Mouse (Mus musculus): ENCODE data around the gene Gm28845. TPM values are rescaled to one million over a fixed set of nuclear protein-coding genes. Genes with fewer than 3 reads are reported as not detected.

Gene Gm28845
- total and polyA plus RNA-seq, 3 experiments, result not detected

GRCm38 (mm10) chr1:65137560-65137959, 18.2 kb upstream of the Gm28845 start:
- no peak overlapping the region for H3K27ac ChIP-seq (ENCODE audit: control insufficient read depth, low read depth, low read length)
- TF ChIP-seq GATA1 (IDR thresholded peaks at IDR 0.05; ENCODE audit: low read depth, low read length), result no peak
- TF ChIP-seq SMC3 (IDR thresholded peaks at IDR 0.05; ENCODE audit: low read depth, low read length), result no peak
- no peak for TF ChIP-seq E2F4 (IDR thresholded peaks at IDR 0.05; ENCODE audit: borderline replicate concordance, low read depth, low read length)
- TF ChIP-seq SIN3A (IDR thresholded peaks at IDR 0.05; ENCODE audit: low read length), result no peak
- no peak for TF ChIP-seq MAX (IDR thresholded peaks at IDR 0.05; ENCODE audit: low read length)
- no peak for TF ChIP-seq POLR2AphosphoS2 (IDR thresholded peaks at IDR 0.05; ENCODE audit: low read length)
- TF ChIP-seq MYB (IDR thresholded peaks at IDR 0.05; ENCODE audit: low read depth, low read length), result no peak
- H3K36me3 ChIP-seq (ENCODE audit: control insufficient read depth in 1 of 2, insufficient read depth in 2 of 2, low read length in 2 of 2), result no peaks in the 10 kb centered on the region
- H3K79me2 ChIP-seq (ENCODE audit: control insufficient read depth, insufficient read depth, low read length, poor library complexity), result no peaks in the 10 kb centered on the region
- no peak overlapping the region for H3K4me3 ChIP-seq (ENCODE audit: control insufficient read depth in 1 of 2, insufficient read depth in 1 of 2, low read depth in 2 of 2, low read length in 2 of 2)
- no peaks in the 10 kb centered on the region for H3K4me1 ChIP-seq (ENCODE audit: control insufficient read depth in 1 of 2, insufficient read depth in 2 of 2, low read length in 2 of 2)
- no peak overlapping the region for H3K9ac ChIP-seq (ENCODE audit: control insufficient read depth, low read depth, low read length, poor library complexity, severe bottlenecking)
- DNase-seq (ENCODE audit: low read depth, low spot score), result no peak
- H3K9me3 ChIP-seq (replicated peaks; ENCODE audit: insufficient read depth, low read length), result no peaks in the 10 kb centered on the region
- H3K27me3 ChIP-seq (ENCODE audit: control insufficient read depth in 1 of 2, insufficient read depth in 2 of 2, low read length in 2 of 2), result no peaks in the 10 kb centered on the region

- Histone ChIP-seq H3K9me3 (replicated peaks; ENCODE audit: insufficient read depth, low read length) (no peaks in the 10 kb centered on the region), H3K27ac (ENCODE audit: control insufficient read depth, low read depth, low read length) (no peak overlapping the region), H3K9ac (ENCODE audit: control insufficient read depth, low read depth, low read length, poor library complexity, severe bottlenecking) (no peak overlapping the region), H3K27me3 (ENCODE audit: control insufficient read depth in 1 of 2, insufficient read depth in 2 of 2, low read length in 2 of 2) (no peaks in the 10 kb centered on the region), H3K79me2 (ENCODE audit: control insufficient read depth, insufficient read depth, low read length, poor library complexity) (no peaks in the 10 kb centered on the region), H3K4me3 (ENCODE audit: control insufficient read depth in 1 of 2, insufficient read depth in 1 of 2, low read depth in 2 of 2, low read length in 2 of 2) (no peak overlapping the region), H3K36me3 (ENCODE audit: control insufficient read depth in 1 of 2, insufficient read depth in 2 of 2, low read length in 2 of 2) (no peaks in the 10 kb centered on the region), H3K4me1 (ENCODE audit: control insufficient read depth in 1 of 2, insufficient read depth in 2 of 2, low read length in 2 of 2) (no peaks in the 10 kb centered on the region)
- no peak for TF ChIP-seq BHLHE40 (IDR thresholded peaks at IDR 0.05; ENCODE audit: borderline replicate concordance, low read depth, low read length)
- no peak for TF ChIP-seq ELF1 (IDR thresholded peaks at IDR 0.05; ENCODE audit: low read depth, low read length)
- TF ChIP-seq RAD21 (IDR thresholded peaks at IDR 0.05; ENCODE audit: low read depth, low read length), result no peak
- no peak for TF ChIP-seq EP300 (IDR thresholded peaks at IDR 0.05; ENCODE audit: low read depth in 1 of 2, low read length in 2 of 2)
- TF ChIP-seq TAL1 (IDR thresholded peaks at IDR 0.05; ENCODE audit: low read length), result no peak
- TF ChIP-seq UBTF (IDR thresholded peaks at IDR 0.05; ENCODE audit: borderline replicate concordance, insufficient read depth, low read depth, low read length), result no peak
- no peak for TF ChIP-seq MEF2A (IDR thresholded peaks at IDR 0.05; ENCODE audit: extremely low read depth, insufficient replicate concordance, low read depth, low read length, poor library complexity, severe bottlenecking)
- TF ChIP-seq RCOR1 (IDR thresholded peaks at IDR 0.05; ENCODE audit: low read depth, low read length), result no peak
- TF ChIP-seq HCFC1 (IDR thresholded peaks at IDR 0.05; ENCODE audit: low read depth, low read length), result no peak
- TF ChIP-seq ETS1 (IDR thresholded peaks at IDR 0.05; ENCODE audit: low read depth, low read length), result no peak
- TF ChIP-seq GATA1 (IDR thresholded peaks at IDR 0.05; ENCODE audit: low read depth, low read length), result no peak
- TF ChIP-seq ZC3H11A (IDR thresholded peaks at IDR 0.05; ENCODE audit: low read depth, low read length), result no peak
- no peak for TF ChIP-seq USF2 (IDR thresholded peaks at IDR 0.05; ENCODE audit: borderline replicate concordance in 1 of 2, insufficient read depth in 1 of 2, low read depth in 1 of 2, low read length in 2 of 2)
- no peak for TF ChIP-seq CHD2 (IDR thresholded peaks at IDR 0.05; ENCODE audit: low read length)
- no peak for DNase-seq (ENCODE audit: low read depth, low spot score)
Observed at GRCm38 (mm10) chr1:65132833-65133232, 13.5 kb upstream of the Gm28845 start.

All from MEL (cell line).